Mouse (Mus musculus) hindbrain, embryonic 15.5 days (tissue): Measurements from ENCODE around the gene Gdf15. TPM values are rescaled to one million over a fixed set of nuclear protein-coding genes. Genes with fewer than 3 reads are reported as not detected.

ENCODE experiments used
- ATAC-seq: fragments of 200-750 bp; cut with Nextera tagmentation; 2 replicates; pipeline ENCODE4 v1.8.0; 2017; ENCODE audit warnings: low read depth, moderate number of reproducible peaks, moderate TSS enrichment; ENCODE audit not compliant: low FRiP score
- H3K27ac ChIP-seq: fragments of 300-500 bp; sonication (generic); replicated peaks from 2 replicates; pipeline ENCODE4 v1.5.1; 2015; ENCODE audit warnings: mild to moderate bottlenecking, inconsistent platforms
- H3K27me3 ChIP-seq: fragments of 300-500 bp; sonication (generic); 2 replicates; pipeline ENCODE4 v1.6.1; 2015; ENCODE audit warnings: control low read depth, inconsistent platforms
- H3K36me3 ChIP-seq: fragments of 300-500 bp; sonication (generic); 2 replicates; pipeline ENCODE4 v1.6.1; 2015; ENCODE audit warnings: control low read depth, inconsistent platforms
- H3K4me1 ChIP-seq: fragments of 300-500 bp; sonication (generic); replicated peaks from 2 replicates; pipeline ENCODE4 v1.6.1; 2015; ENCODE audit warnings: control low read depth, inconsistent platforms
- H3K4me2 ChIP-seq: fragments of 300-500 bp; sonication (generic); 2 replicates; pipeline ENCODE4 v1.6.1; 2015; ENCODE audit warnings: moderate library complexity, mild to moderate bottlenecking, inconsistent platforms
- H3K4me3 ChIP-seq: fragments of 300-500 bp; sonication (generic); 2 replicates; pipeline ENCODE4 v1.5.1; 2015; ENCODE audit warnings: mild to moderate bottlenecking, inconsistent platforms
- H3K9ac ChIP-seq: fragments of 300-500 bp; sonication (generic); 2 replicates; pipeline ENCODE4 v1.6.1; 2015; ENCODE audit warnings: inconsistent platforms
- H3K9me3 ChIP-seq: fragments of 300-500 bp; sonication (generic); 2 replicates; pipeline ENCODE4 v1.6.1; 2016; ENCODE audit warnings: control low read depth, inconsistent platforms
- WGBS: fragments of 180-500 bp; shearing (Covaris S2); methylation state at CpG from one replicate; pipeline ENCODE4 v1.1.7; 2015; 5-methylcytosine and 5-hydroxymethylcytosine counted together
- polyA plus RNA-seq: library from polyadenylated mRNA; unstranded; fragments of >200 nt; fragmentation: Nextera tagmentation; extraction: Ambion mirVana; gene quantifications from 2 replicates; pipeline ENCODE4 v1.2.1, GENCODE M21; 2015

Gene Gdf15
- polyA plus RNA-seq, 1 experiment from 2014 or later: 0.25 TPM

DNA sequence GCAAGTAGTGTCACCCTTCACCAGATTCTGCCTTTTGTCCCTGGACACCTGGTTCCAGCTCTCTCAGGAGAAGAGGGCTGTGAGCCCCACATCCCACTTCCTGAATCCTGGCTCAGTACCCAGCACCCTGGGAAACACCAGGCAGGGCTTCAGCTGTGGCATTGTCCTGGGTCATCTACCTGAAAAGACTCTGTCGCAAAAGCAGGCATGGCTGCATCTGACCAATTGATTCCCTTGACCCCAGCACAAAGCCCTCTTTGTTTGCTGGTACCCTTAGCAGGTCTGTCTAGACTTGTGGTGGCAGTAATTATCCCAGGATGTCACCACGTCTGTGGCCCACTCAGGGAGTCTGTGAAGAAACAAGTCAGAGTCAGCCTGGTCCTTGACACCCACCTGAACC, 23.2 kb upstream of the Gdf15 start:
- no peak overlapping the region for H3K4me2 ChIP-seq

DNA sequence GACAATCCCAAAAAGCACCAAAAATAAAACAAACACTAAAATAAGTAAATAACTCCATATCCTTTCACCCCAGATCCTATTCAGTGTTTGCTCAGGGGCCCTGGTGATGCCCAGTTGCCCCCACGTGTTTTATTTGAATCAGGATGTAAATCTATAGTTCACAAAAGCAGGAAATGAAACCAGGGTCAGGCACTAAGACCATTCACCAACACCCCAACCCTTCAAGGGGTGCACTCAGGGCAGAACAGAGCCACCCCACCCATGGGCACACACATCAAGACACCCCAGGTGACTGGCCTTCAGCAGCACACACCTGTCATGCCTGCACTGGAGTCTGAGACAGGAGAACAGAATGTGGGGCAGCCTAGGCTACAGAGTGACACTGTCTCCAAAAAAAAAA, 21.9 kb upstream of the Gdf15 start:
- Histone ChIP-seq H3K36me3 (peaks cover 7% of the 10 kb centered on the region; the same call in 1 of the 2 replicates), H3K4me3 (no peak overlapping the region), H3K27ac (no peak overlapping the region), H3K27me3 (no peaks in the 10 kb centered on the region), H3K9me3 (no peaks in the 10 kb centered on the region), H3K4me2 (no peak overlapping the region), H3K9ac (no peak overlapping the region), H3K4me1 (peaks cover 35% of the 10 kb centered on the region)
- 76% methylated on average over 1 of the region's 1 CpGs for WGBS
- no peak for ATAC-seq

More for the DNA sequence above, 23.2 kb upstream of the Gdf15 start:
- Histone ChIP-seq H3K36me3 (peaks cover 7% of the 10 kb centered on the region; the same call in 1 of the 2 replicates), H3K4me1 (peaks cover 37% of the 10 kb centered on the region), H3K27ac (peak overlapping the region; percentile 82), H3K9ac (no peak overlapping the region), H3K27me3 (no peaks in the 10 kb centered on the region), H3K9me3 (no peaks in the 10 kb centered on the region), H3K4me3 (no peak overlapping the region)
- 25% methylated on average over 2 of the region's 2 CpGs for WGBS
- ATAC-seq: no peak

DNA sequence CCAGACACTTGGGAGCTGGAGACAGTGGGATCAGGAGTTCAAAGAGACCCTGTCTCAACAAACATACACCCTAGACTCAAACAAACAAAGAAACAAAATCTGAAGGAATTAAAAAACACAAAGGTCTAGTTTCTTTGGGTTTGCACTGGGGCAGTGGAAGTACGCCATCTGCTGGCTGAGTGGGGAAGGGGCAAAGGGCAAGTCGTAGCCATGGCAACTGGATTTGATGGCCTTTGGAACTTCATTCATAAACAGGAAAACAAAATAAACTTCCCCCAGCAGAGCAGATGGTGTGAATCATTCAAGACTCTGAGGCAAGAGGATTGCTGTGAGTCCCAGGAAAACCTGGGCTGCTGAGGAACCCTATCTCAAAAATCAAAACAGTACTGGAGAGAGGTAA, 21.0 kb upstream of the Gdf15 start:
- Histone ChIP-seq H3K27me3 (no peaks in the 10 kb centered on the region), H3K4me3 (no peak overlapping the region), H3K4me2 (no peak overlapping the region), H3K9ac (no peak overlapping the region), H3K9me3 (no peaks in the 10 kb centered on the region), H3K4me1 (peaks cover 34% of the 10 kb centered on the region), H3K36me3 (peaks cover 7% of the 10 kb centered on the region; the same call in 1 of the 2 replicates), H3K27ac (0 out of 2 replicates have a peak overlapping the region, but pooled peaks have one; percentile 11)
- WGBS: 43% methylated on average over 2 of the region's 2 CpGs
- no peak for ATAC-seq

DNA sequence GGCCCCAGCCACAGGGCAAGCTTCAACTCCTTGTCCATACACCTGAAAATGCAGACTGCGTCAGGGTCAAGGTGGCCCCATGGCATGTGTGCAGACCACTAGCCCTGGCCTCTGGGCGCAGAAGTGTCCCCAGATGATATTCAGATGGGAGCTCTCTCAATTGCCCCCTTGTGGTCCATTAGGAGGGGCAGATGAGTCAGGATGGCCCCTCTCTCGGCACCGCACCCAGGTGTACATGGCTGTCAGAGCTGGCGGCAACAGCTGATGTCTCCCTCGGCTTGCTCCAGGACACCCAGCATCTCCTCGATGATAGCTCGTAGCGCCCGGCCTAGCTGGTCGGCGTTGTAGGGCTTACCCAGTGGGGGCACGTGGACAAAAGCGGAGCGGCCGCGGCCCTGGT, 18.1 kb upstream of the Gdf15 start:
- no peak overlapping the region for H3K9ac ChIP-seq
- H3K4me1 ChIP-seq: peaks cover 38% of the 10 kb centered on the region
- WGBS: 91% methylated on average over 17 of the region's 17 CpGs
- no peak overlapping the region for H3K4me3 ChIP-seq
- H3K27me3 ChIP-seq: no peaks in the 10 kb centered on the region
- H3K36me3 ChIP-seq: peaks cover 5% of the 10 kb centered on the region; the same call in 1 of the 2 replicates
- H3K27ac ChIP-seq: no peak overlapping the region
- no peaks in the 10 kb centered on the region for H3K9me3 ChIP-seq
- H3K4me2 ChIP-seq: no peak overlapping the region
- no peak for ATAC-seq

DNA sequence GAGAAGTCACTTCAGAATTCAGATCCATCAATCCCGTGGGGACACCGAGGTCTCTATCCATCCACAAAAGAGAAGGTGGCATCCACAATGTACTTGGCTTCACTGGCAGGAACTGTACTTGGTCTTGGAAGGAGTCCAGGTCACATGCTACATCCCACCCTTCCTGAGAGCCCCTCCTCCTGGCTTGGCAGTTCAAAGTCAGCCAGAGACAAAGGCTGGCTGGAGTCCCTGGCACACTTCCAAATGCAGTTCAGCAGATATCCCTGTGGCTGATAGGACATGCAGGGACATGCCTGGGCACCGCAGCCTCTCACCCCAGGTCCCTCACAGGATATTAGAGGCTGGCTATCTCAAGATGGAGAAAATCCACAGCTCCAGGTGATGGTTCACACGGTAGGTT, 17.1 kb upstream of the Gdf15 start:
- peaks cover 3% of the 10 kb centered on the region; the same call in 1 of the 2 replicates for H3K36me3 ChIP-seq
- peak; percentile 76 for ATAC-seq
- no peak overlapping the region for H3K9ac ChIP-seq
- peaks cover 36% of the 10 kb centered on the region for H3K4me1 ChIP-seq
- H3K27me3 ChIP-seq: no peaks in the 10 kb centered on the region
- 40% methylated on average over 4 of the region's 4 CpGs for WGBS
- H3K4me2 ChIP-seq: no peak overlapping the region
- no peaks in the 10 kb centered on the region for H3K9me3 ChIP-seq
- H3K27ac ChIP-seq: peak overlapping the region; percentile 75
- H3K4me3 ChIP-seq: no peak overlapping the region

DNA sequence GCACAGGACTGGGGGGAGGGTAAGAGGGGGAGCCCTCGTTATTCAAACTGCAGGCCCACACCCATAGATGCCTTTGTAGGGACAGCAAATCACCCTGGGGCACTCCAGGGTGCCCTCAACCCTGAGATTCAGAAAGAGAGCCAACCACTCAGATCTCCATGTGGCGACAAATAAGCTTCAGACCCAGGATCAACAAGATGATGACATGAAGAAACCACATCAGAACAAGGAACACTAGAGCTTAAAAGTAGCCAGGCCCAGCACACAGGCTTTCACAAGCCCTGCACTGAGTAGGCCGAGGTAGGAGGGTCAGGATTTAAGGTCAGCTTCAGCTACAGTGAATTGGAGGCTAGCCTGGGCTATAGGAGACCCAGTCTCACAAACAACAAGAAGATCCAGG, 16.7 kb upstream of the Gdf15 start:
- H3K4me3 ChIP-seq: no peak overlapping the region
- H3K4me1 ChIP-seq: peaks cover 36% of the 10 kb centered on the region
- H3K9me3 ChIP-seq: no peaks in the 10 kb centered on the region
- H3K36me3 ChIP-seq: peaks cover 3% of the 10 kb centered on the region; the same call in 1 of the 2 replicates
- no peaks in the 10 kb centered on the region for H3K27me3 ChIP-seq
- peak; percentile 32; the same call in 1 of the 2 replicates for ATAC-seq
- H3K27ac ChIP-seq: peak overlapping the region; percentile 75
- WGBS: 68% methylated on average over 3 of the region's 3 CpGs
- H3K9ac ChIP-seq: no peak overlapping the region
- no peak overlapping the region for H3K4me2 ChIP-seq

DNA sequence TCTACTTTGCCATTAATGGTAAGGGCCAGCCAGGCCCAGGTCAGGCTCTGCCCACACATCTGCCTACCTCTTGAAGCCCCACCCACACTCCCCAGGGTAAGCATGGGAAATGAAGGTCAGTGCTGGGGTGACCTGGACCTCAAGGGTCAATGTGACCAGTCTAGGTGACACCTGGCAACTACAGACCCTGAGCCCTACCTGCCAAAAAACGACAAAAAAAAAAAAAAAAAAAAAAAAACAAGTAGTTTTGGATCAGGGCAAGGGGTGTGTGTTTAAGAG, 15.8 kb upstream of the Gdf15 start:
- no peak overlapping the region for H3K9ac ChIP-seq
- no peak overlapping the region for H3K27ac ChIP-seq
- H3K27me3 ChIP-seq: no peaks in the 10 kb centered on the region
- H3K9me3 ChIP-seq: no peaks in the 10 kb centered on the region
- H3K4me2 ChIP-seq: no peak overlapping the region
- peaks cover 36% of the 10 kb centered on the region for H3K4me1 ChIP-seq
- 39% methylated on average over 1 of the region's 1 CpGs for WGBS
- peaks cover 3% of the 10 kb centered on the region; the same call in 1 of the 2 replicates for H3K36me3 ChIP-seq
- ATAC-seq: no peak
- no peak overlapping the region for H3K4me3 ChIP-seq

DNA sequence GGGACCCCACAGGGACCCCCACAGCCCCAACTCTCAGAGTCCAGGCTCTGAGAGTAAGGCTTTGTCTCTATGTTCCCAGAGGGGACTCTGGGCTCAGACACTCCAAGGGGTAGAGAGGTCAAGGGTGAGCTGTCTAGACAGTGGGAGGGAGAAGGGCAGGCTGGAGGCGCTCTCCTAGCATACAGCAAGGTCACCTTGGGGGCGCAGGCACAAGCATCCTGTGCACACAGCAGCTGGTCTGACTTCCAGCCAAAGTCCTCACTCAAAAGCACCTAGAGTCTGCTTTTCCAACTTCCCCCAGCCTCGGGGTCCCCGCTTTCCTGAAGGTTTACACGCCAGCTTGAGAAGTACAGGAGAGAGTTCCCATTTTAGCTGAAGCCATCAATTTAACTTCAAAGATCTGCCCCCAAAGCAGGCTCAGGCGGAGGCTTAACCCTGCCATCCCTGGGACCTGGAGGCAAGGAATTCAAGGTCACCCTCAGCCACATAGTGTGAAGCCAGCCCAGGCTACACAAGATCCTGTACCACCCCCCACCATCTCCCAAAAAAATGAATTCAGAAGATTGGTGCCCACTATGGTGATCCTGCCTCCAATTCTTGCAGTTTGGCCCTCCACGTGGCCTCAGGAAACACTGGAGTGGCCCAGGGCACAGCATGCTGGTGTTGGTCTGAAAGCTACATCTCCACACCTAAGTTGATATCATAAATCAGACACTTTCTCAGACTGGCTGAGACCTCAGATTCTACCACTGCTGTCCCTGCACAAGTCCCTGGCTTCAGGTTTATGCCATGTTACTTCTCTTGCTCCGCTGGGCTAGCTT, 15.3 kb upstream of the Gdf15 start:
- Histone ChIP-seq H3K4me2 (no peak overlapping the region), H3K27ac (no peak overlapping the region), H3K9ac (no peak overlapping the region), H3K36me3 (peaks cover 3% of the 10 kb centered on the region; the same call in 1 of the 2 replicates), H3K4me3 (no peak overlapping the region), H3K4me1 (peaks cover 36% of the 10 kb centered on the region), H3K27me3 (no peaks in the 10 kb centered on the region), H3K9me3 (no peaks in the 10 kb centered on the region)
- ATAC-seq: no peak
- 55% methylated on average over 8 of the region's 8 CpGs for WGBS

DNA sequence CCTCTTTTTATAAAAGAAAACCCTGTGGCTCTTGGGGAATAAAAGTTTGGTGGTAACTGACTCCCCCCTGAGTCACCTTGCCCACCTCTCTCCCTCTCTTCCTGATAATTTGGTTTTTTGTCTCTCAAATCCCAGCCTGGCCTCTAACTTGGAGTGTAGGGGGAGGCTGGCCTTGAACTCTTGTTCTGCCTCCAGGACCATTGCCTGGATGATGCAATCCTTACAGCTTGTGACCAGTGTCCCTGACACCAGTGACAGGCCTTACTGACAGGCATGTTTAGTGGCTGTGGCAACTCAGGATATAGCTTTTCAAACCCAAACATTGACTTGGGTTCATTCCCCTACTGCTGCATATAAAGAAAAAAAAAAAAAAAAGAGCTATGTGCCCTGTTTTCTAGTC, 14.5 kb upstream of the Gdf15 start:
- Histone ChIP-seq H3K4me1 (peaks cover 36% of the 10 kb centered on the region), H3K27ac (no peak overlapping the region), H3K36me3 (peaks cover 1% of the 10 kb centered on the region; the same call in 1 of the 2 replicates), H3K9me3 (no peaks in the 10 kb centered on the region), H3K4me2 (no peak overlapping the region), H3K27me3 (no peaks in the 10 kb centered on the region), H3K4me3 (no peak overlapping the region), H3K9ac (no peak overlapping the region)
- ATAC-seq: no peak

DNA sequence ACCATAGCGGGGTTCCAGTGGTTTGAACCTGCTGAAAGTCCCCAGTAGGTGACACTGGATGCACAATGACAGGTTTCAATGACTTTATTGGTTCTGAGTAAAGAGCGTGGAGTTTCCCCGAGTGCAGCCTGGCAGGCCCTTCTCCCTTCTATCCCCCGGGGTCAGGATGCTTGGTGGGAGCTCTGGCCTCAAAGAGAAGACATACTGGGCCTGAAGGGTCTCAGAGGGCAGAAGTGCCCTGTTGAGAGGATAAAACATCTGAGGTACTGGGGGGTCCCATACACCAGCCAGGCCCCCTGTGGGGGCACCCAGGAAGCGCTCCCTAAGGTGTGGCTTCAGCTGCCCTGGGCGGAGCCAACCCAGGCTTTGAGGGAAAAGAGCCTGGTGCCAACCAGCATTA, 14.1 kb upstream of the Gdf15 start:
- no peak for ATAC-seq
- 62% methylated on average over 6 of the region's 6 CpGs for WGBS
- Histone ChIP-seq H3K9ac (no peak overlapping the region), H3K4me2 (no peak overlapping the region), H3K4me3 (no peak overlapping the region), H3K36me3 (no peaks in the 10 kb centered on the region), H3K27ac (no peak overlapping the region), H3K27me3 (no peaks in the 10 kb centered on the region), H3K4me1 (peaks cover 36% of the 10 kb centered on the region), H3K9me3 (no peaks in the 10 kb centered on the region)

DNA sequence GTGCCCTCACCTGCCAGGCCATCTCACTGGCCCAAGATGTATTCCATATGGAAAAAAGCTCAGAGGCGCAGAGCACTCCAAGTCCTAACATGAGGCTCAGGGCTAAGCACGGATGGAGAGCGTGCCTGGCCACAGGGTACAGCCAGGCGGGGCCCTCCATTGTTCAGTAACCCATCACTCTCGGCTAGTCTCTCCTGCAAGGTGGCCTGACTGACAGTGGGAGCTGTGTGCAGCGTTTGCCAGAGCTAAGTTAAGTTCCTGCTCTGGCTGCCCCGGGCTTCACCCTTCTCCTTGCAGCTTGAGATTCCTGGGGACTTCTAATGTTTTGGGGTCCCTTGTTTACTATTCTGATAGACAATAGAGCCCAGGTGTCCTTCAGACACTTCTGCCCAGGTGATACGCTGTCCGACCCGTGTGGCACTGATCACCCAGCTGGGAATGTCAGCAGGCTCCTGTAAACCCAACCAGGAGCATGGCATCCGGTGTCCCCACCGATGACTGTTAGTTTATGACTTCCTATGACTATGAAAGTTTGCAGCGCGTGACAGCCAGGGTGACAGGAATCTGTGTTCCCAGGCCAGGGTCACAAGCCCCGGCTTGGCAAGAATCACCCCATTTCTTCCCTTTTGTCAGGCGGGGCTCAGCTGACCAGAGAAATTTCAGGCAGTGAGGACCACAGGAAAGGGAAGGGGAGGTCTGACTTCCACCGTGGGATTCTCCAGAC, 13.4 kb upstream of the Gdf15 start:
- no peak for ATAC-seq
- Histone ChIP-seq H3K4me1 (peaks cover 36% of the 10 kb centered on the region), H3K4me2 (no peak overlapping the region), H3K27ac (no peak overlapping the region), H3K27me3 (no peaks in the 10 kb centered on the region), H3K36me3 (no peaks in the 10 kb centered on the region), H3K4me3 (no peak overlapping the region), H3K9ac (no peak overlapping the region), H3K9me3 (no peaks in the 10 kb centered on the region)
- 53% methylated on average over 17 of the region's 17 CpGs for WGBS

DNA sequence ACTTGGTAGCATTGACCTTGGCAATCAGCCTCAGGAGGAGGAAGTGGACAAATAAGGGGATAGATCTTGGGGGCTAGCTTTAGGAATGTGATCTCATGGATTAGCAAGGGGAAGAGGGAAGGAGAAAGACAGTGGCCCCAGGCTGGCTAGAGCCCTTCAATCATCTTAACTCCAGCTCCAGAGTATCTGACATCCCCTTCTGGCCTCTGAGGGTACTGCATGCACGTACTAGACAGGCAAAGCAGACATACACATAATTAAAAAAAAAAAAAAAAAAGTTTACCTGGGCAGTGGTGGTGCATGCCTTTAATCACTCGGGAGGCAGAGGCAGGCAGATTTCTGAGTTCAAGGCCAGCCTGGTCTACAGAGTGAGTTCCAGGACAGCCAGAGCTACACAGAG, 11.8 kb upstream of the Gdf15 start:
- 77% methylated on average over 2 of the region's 2 CpGs for WGBS
- no peak for ATAC-seq
- Histone ChIP-seq H3K9me3 (no peaks in the 10 kb centered on the region), H3K9ac (no peak overlapping the region), H3K4me3 (no peak overlapping the region), H3K36me3 (no peaks in the 10 kb centered on the region), H3K4me2 (no peak overlapping the region), H3K4me1 (peaks cover 27% of the 10 kb centered on the region), H3K27me3 (no peaks in the 10 kb centered on the region), H3K27ac (no peak overlapping the region)
